Mouse (Mus musculus) kidney, embryonic 14.5 days (tissue): ENCODE measurements at regions not wholly inside any gene's neighbourhood (a gene's known extent, or its start where the extent isn't known, plus 50 kb on each side); places are given as distances from the start of the nearest gene placed in this dataset.

Source experiments
- ATAC-seq: fragments of 200-750 bp; cut with Nextera tagmentation; 2 replicates; pipeline ENCODE4 v1.8.0; 2017; ENCODE audit warnings: moderate number of reproducible peaks, mild to moderate bottlenecking, moderate TSS enrichment, moderate library complexity; ENCODE audit not compliant: low FRiP score, low TSS enrichment
- H3K27ac ChIP-seq: fragments of 300-500 bp; sonication (generic); 2 replicates; pipeline ENCODE4 v1.5.1; 2014; ENCODE audit warnings: low read depth, mild to moderate bottlenecking, low read length, moderate library complexity, mixed read lengths
- H3K27me3 ChIP-seq: fragments of 300-500 bp; sonication (generic); 2 replicates; pipeline ENCODE4 v1.6.1; 2014; ENCODE audit warnings: mild to moderate bottlenecking, low read length; ENCODE audit not compliant: control insufficient read depth, insufficient read depth
- H3K36me3 ChIP-seq: fragments of 300-500 bp; sonication (generic); 2 replicates; pipeline ENCODE4 v1.6.1; 2014; ENCODE audit warnings: low read length, mixed read lengths; ENCODE audit not compliant: control insufficient read depth, insufficient read depth
- H3K4me1 ChIP-seq: fragments of 300-500 bp; sonication (generic); 2 replicates; pipeline ENCODE4 v1.6.1; 2014; ENCODE audit warnings: low read length, mixed read lengths; ENCODE audit not compliant: control insufficient read depth, insufficient read depth
- H3K4me2 ChIP-seq: fragments of 300-500 bp; sonication (generic); replicated peaks from 2 replicates; pipeline ENCODE4 v1.6.1; 2014; ENCODE audit warnings: low read depth, mild to moderate bottlenecking, low read length
- H3K4me3 ChIP-seq: fragments of 300-500 bp; sonication (generic); 2 replicates; pipeline ENCODE4 v1.5.1; 2014; ENCODE audit warnings: mild to moderate bottlenecking, low read length
- H3K9ac ChIP-seq: fragments of 300-500 bp; sonication (generic); 2 replicates; pipeline ENCODE4 v1.6.1; 2014; ENCODE audit warnings: low read depth, mild to moderate bottlenecking, low read length, moderate library complexity
- H3K9me3 ChIP-seq: fragments of 300-500 bp; sonication (generic); 2 replicates; pipeline ENCODE4 v1.6.1; 2016; ENCODE audit warnings: low read length; ENCODE audit not compliant: control insufficient read depth
- WGBS: fragments of 180-500 bp; shearing (Covaris S2); extraction: QIAGEN DNeasy Blood & Tissue Kit; methylation state at CpG from one replicate; pipeline ENCODE4 v1.1.7; 2014; 5-methylcytosine and 5-hydroxymethylcytosine counted together

GRCm38 (mm10) chr12:44006795-44007194 is 203.3 kb downstream of the Dnajb9 start:
- WGBS = 87% methylated on average over 2 of the region's 2 CpGs
- Histone ChIP-seq H3K4me1 (no peaks in the 10 kb centered on the region), H3K4me3 (no peak overlapping the region), H3K4me2 (no peak overlapping the region), H3K36me3 (no peaks in the 10 kb centered on the region), H3K27ac (no peak overlapping the region), H3K27me3 (no peaks in the 10 kb centered on the region), H3K9me3 (no peaks in the 10 kb centered on the region), H3K9ac (no peak overlapping the region)
- ATAC-seq = no peak

GRCm38 (mm10) chr12:43983548-43983947 is 226.6 kb downstream of the Dnajb9 start:
- Histone ChIP-seq H3K27ac (no peak overlapping the region), H3K4me3 (no peak overlapping the region), H3K9ac (no peak overlapping the region), H3K9me3 (no peaks in the 10 kb centered on the region), H3K36me3 (no peaks in the 10 kb centered on the region), H3K4me2 (no peak overlapping the region), H3K4me1 (no peaks in the 10 kb centered on the region), H3K27me3 (no peaks in the 10 kb centered on the region)
- 65% methylated on average over 1 of the region's 1 CpGs for WGBS
- ATAC-seq = no peak

DNA sequence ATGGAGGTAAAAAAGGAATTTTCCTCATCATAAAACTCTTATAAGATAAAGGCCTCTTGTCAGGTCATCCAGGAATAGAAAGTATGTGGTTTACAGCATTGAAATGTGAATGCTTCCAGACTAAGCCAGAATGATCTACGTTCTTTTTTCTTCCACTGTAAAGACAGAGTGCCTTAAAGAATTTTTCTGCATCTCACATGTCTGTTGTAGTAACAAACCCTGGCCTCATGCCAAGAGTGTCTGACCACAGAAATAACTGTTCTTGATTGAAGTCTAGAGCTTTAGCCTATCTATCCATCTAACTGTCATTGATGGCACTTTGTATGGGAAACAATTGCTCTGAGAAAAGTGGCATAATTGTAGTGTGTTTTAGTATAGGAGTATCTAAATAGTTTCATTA is 246.2 kb downstream of the Dnajb9 start:
- Histone ChIP-seq H3K4me3 (no peak overlapping the region), H3K4me2 (no peak overlapping the region), H3K9ac (no peak overlapping the region), H3K9me3 (no peaks in the 10 kb centered on the region), H3K27me3 (no peaks in the 10 kb centered on the region), H3K27ac (no peak overlapping the region), H3K4me1 (no peaks in the 10 kb centered on the region), H3K36me3 (no peaks in the 10 kb centered on the region)
- WGBS = 64% methylated on average over 1 of the region's 1 CpGs
- no peak for ATAC-seq

DNA sequence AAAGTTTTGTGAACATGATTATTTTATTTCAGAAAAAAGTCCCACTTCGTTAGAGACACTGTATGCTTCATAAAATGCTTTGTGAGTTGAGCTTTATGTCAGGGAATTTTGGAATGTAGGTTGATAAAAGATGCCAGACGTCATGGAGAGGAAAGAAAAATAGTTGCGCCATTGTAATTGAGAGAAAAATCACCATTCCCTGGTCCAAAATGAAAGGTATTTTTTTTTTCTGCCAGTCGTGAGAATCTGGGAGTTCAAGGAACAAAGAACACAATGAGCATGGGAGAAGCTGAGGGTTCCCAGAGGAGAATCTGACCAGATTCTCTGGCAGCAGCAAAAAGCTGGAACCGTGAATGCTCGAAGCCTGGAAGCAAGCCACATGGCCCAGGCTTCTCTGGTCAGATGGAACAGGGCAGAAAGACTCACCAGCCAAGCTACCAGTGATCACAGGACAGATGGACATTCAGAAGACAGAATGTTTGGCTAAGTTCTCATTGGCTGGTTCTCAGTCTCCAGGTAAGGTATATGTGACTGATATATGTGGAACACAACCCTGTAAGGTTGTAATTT is 247.5 kb downstream of the Dnajb9 start:
- H3K9me3 ChIP-seq = no peaks in the 10 kb centered on the region

DNA sequence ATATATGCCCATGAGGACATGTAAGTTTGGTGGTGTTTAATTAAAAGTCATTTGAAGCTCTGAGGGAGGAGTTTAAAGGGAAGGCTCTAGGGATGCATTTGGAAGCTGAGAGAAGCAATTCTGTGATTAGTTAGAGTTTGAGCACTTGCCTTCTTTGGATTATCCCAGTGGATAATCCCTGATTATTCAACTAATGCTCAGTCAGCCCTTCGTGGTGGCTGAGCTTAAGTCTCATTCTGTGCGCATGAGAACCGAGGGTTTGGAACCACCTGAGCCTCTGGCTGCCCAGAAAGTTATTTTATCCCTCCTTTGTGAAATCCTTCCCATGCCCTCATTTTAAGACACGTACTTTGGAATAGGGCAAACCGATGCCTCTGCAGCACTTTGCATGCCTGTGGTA is 285.9 kb downstream of the Dnajb9 start:
- Histone ChIP-seq H3K27me3 (no peaks in the 10 kb centered on the region), H3K9ac (no peak overlapping the region), H3K4me1 (no peaks in the 10 kb centered on the region), H3K27ac (no peak overlapping the region), H3K9me3 (no peaks in the 10 kb centered on the region), H3K4me2 (no peak overlapping the region), H3K4me3 (no peak overlapping the region), H3K36me3 (no peaks in the 10 kb centered on the region)
- WGBS = 72% methylated on average over 5 of the region's 5 CpGs
- no peak for ATAC-seq

More for the DNA sequence above, 247.5 kb downstream of the Dnajb9 start:
- no peak for ATAC-seq
- WGBS = 86% methylated on average over 6 of the region's 6 CpGs
- Histone ChIP-seq H3K27me3 (no peaks in the 10 kb centered on the region), H3K9ac (no peak overlapping the region), H3K27ac (no peak overlapping the region), H3K4me1 (no peaks in the 10 kb centered on the region), H3K36me3 (no peaks in the 10 kb centered on the region), H3K4me3 (no peak overlapping the region), H3K4me2 (no peak overlapping the region)

DNA sequence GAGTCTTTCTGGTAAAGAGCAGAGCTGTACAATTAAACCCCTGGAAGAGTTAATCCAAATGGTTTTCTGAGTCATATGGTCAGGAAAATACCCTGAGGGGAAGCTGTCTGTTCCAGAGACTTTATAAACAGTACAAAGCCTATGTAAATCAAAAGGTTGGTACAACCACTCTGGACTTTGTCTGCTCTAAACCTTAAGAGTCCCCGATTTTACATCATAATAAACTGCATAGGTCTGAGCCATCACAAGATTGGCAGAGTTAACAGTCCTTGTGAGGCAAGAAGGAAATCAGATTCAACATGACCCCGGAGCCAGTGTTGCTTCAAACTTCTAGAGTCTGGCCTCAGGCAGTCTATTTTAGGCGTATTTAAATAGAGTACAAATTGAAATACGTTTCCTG is 289.7 kb downstream of the Dnajb9 start:
- Histone ChIP-seq H3K27me3 (no peaks in the 10 kb centered on the region), H3K9ac (no peak overlapping the region), H3K36me3 (no peaks in the 10 kb centered on the region), H3K4me3 (no peak overlapping the region), H3K4me2 (no peak overlapping the region), H3K4me1 (no peaks in the 10 kb centered on the region), H3K27ac (no peak overlapping the region), H3K9me3 (no peaks in the 10 kb centered on the region)
- WGBS = 62% methylated on average over 4 of the region's 4 CpGs
- no peak for ATAC-seq

DNA sequence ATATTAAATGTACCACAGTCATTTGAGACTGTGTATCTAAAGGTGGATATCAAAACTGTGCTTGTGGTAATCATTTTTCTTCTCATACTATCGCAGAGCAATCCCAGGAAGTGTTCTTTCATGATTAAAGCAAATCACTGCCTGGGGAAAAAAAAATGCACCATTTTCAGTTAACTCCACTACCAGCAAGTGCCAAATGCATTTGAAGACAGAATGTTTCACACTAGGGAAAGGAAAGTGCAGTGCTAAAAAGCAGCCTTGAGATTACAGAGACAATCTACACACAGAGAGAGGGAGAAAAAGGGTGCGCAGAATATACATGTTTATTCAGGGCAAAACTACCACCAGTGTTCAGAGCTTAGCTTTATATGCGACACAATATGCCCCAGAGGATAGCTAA is 291.0 kb downstream of the Dnajb9 start:
- Histone ChIP-seq H3K4me1 (no peaks in the 10 kb centered on the region), H3K9me3 (no peaks in the 10 kb centered on the region), H3K9ac (no peak overlapping the region), H3K27ac (no peak overlapping the region), H3K4me2 (no peak overlapping the region), H3K4me3 (no peak overlapping the region), H3K36me3 (no peaks in the 10 kb centered on the region), H3K27me3 (no peaks in the 10 kb centered on the region)
- 78% methylated on average over 3 of the region's 3 CpGs for WGBS
- no peak for ATAC-seq

DNA sequence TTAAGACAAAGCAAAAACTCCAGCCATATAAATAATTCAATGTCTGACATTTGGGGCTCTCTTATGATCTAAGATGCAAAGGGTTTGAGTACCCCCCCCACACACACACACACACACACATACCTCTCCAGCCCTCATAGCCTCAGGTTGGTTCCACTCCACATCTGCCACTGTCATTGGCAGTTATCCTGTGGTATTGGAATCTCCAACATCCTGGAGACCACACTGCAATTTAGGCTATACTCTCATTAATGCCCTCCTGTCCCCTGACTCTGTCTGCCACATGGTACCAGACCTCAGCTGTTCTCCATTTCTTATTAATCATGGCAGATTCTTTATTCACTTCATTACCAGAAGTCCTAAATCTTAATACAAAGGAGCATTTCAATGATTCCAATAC is 293.3 kb downstream of the Dnajb9 start:
- Histone ChIP-seq H3K27ac (no peak overlapping the region), H3K4me3 (no peak overlapping the region), H3K9ac (no peak overlapping the region), H3K4me2 (no peak overlapping the region), H3K9me3 (no peaks in the 10 kb centered on the region), H3K36me3 (no peaks in the 10 kb centered on the region), H3K27me3 (no peaks in the 10 kb centered on the region), H3K4me1 (no peaks in the 10 kb centered on the region)
- ATAC-seq = no peak

DNA sequence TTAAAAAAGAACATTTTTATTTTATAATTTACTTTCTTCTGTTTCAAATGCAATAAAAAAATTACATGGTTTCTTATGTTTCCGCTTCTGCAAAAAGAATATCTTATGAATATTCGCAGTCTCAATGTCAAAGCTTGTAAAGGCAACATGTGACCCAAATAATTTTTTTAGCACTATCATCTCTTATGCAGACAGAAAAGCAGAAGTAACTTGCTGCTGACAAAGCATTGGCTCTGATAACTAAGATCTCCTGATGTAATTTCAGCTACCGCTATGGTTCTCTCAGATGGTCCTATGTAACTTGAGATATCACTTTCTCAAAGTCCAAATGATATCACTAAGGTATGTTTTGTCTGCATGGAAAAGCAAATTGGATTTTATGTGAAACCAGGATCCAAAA is 310.9 kb downstream of the Dnajb9 start:
- WGBS = 91% methylated on average over 3 of the region's 3 CpGs
- Histone ChIP-seq H3K4me3 (no peak overlapping the region), H3K4me1 (no peaks in the 10 kb centered on the region)

GRCm38 (mm10) chr12:43885596-43885995 is 324.5 kb downstream of the Dnajb9 start:
- Histone ChIP-seq H3K4me3 (no peak overlapping the region), H3K9me3 (no peaks in the 10 kb centered on the region), H3K27me3 (no peaks in the 10 kb centered on the region), H3K36me3 (no peaks in the 10 kb centered on the region), H3K4me1 (no peaks in the 10 kb centered on the region), H3K4me2 (no peak overlapping the region), H3K27ac (no peak overlapping the region), H3K9ac (no peak overlapping the region)
- 59% methylated on average over 3 of the region's 3 CpGs for WGBS
- no peak for ATAC-seq

More for the DNA sequence above, 310.9 kb downstream of the Dnajb9 start:
- Histone ChIP-seq H3K27me3 (no peaks in the 10 kb centered on the region), H3K27ac (no peak overlapping the region), H3K9me3 (no peaks in the 10 kb centered on the region), H3K4me2 (no peak overlapping the region), H3K36me3 (no peaks in the 10 kb centered on the region), H3K9ac (no peak overlapping the region)
- no peak for ATAC-seq
